ENCODE assay signal across 17 mouse cellular contexts in genomic region chr10:123039936-123040335, GRCm38 (mm10). TPM values are rescaled to one million over a fixed set of nuclear protein-coding genes. Genes with fewer than 3 reads are reported as not detected.
DNase-seq lines count a peak whose midpoint lies in the region; ATAC-seq and TF ChIP-seq lines count a peak whose summit lies in the region.
"Had no signal": no experiment of that assay in that cellular context is flagged by ENCODE, and none has a peak within 500 bp of the region (broad histone marks: within the 10 kb centered on the region; RNA-seq: fewer than 3 reads in every experiment).

No protein-coding gene starts in this region.

- peaks cover 25% of the 10 kb centered on the region for H3K36me3 ChIP-seq in hindbrain, postnatal 0 days (ENCODE audit: insufficient read depth, low read length)
- peaks cover 30% of the 10 kb centered on the region for H3K36me3 ChIP-seq in hindbrain, embryonic 16.5 days (ENCODE audit: control insufficient read depth, insufficient read depth, low read length)
- peaks cover 61% of the 10 kb centered on the region for H3K36me3 ChIP-seq in lung, embryonic 14.5 days (ENCODE audit: insufficient read depth)

- ATAC-seq in hindbrain, postnatal 0 days, result no peak
- no peak for ATAC-seq in hindbrain, embryonic 16.5 days
- ATAC-seq in lung, embryonic 14.5 days (ENCODE audit: insufficient read depth), result no peak

- no peak overlapping the region for H3K9ac ChIP-seq in hindbrain, postnatal 0 days (replicated peaks; ENCODE audit: low read length)
- no peak overlapping the region for H3K9ac ChIP-seq in hindbrain, embryonic 16.5 days (ENCODE audit: low read depth, low read length)
- H3K9ac ChIP-seq in lung, embryonic 14.5 days, result no peak overlapping the region
- H3K9ac ChIP-seq: embryonic facial prominence, embryonic 13.5 days; heart, embryonic 15.5 days; hindbrain, embryonic 13.5 days had no signal

- no peaks in the 10 kb centered on the region for H3K27me3 ChIP-seq in hindbrain, postnatal 0 days (ENCODE audit: insufficient read depth, low read length)
- H3K27me3 ChIP-seq in hindbrain, embryonic 16.5 days (replicated peaks; ENCODE audit: control insufficient read depth, insufficient read depth, low read length), result no peaks in the 10 kb centered on the region
- no peaks in the 10 kb centered on the region for H3K27me3 ChIP-seq in lung, embryonic 14.5 days (ENCODE audit: insufficient read depth, low read length)
- H3K27me3 ChIP-seq: CH12.LX; embryonic facial prominence, embryonic 13.5 days; heart, embryonic 15.5 days; hindbrain, embryonic 13.5 days had no signal

- H3K4me1 ChIP-seq in hindbrain, postnatal 0 days (ENCODE audit: insufficient read depth, low read length), result no peaks in the 10 kb centered on the region
- H3K4me1 ChIP-seq in hindbrain, embryonic 16.5 days (ENCODE audit: control insufficient read depth, insufficient read depth, low read depth, low read length), result no peaks in the 10 kb centered on the region
- H3K4me1 ChIP-seq in lung, embryonic 14.5 days (ENCODE audit: insufficient read depth), result no peaks in the 10 kb centered on the region
- H3K4me1 ChIP-seq: embryonic facial prominence, embryonic 13.5 days; heart, embryonic 15.5 days; hindbrain, embryonic 13.5 days; midbrain, embryonic 10.5 days had no signal

- H3K27ac ChIP-seq in hindbrain, postnatal 0 days, result no peak overlapping the region
- H3K27ac ChIP-seq in hindbrain, embryonic 16.5 days (ENCODE audit: low read depth, low read length), result no peak overlapping the region
- no peak overlapping the region for H3K27ac ChIP-seq in lung, embryonic 14.5 days (ENCODE audit: low read depth)
- H3K27ac ChIP-seq: embryonic facial prominence, embryonic 13.5 days; heart, embryonic 15.5 days; hindbrain, embryonic 13.5 days; midbrain, embryonic 10.5 days had no signal

- peak; percentile 23 for DNase-seq in embryo, embryonic 10.5 days (ENCODE audit: low spot score)
- no peak for DNase-seq in embryo, embryonic 10 days (ENCODE audit: low spot score)
- peak; percentile 57 for DNase-seq in hindbrain, postnatal 0 days (ENCODE audit: low spot score)
- peak; percentile 58 for DNase-seq in lung, embryonic 14.5 days
- no peak for DNase-seq in lung, postnatal 36 days
- DNase-seq in brain, embryonic 14.5 days (ENCODE audit: low read depth), result peak; percentile 37
- no peak for DNase-seq in right cerebral cortex, postnatal 14 days
- DNase-seq: adrenal gland, postnatal 14 days; cerebellum, adult 9-11 months; kidney, adult 9 months; thymus, adult 2 months had no signal

- WGBS in hindbrain, postnatal 0 days, result 57% methylated on average over 2 of the region's 2 CpGs
- WGBS in hindbrain, embryonic 16.5 days, result 47% methylated on average over 2 of the region's 2 CpGs
- 52% methylated on average over 2 of the region's 2 CpGs for WGBS in lung, embryonic 14.5 days

- H3K4me2 ChIP-seq in hindbrain, postnatal 0 days (ENCODE audit: low read depth, low read length), result no peak overlapping the region
- H3K4me2 ChIP-seq in hindbrain, embryonic 16.5 days (ENCODE audit: low read length), result no peak overlapping the region
- no peak overlapping the region for H3K4me2 ChIP-seq in lung, embryonic 14.5 days
- H3K4me2 ChIP-seq: embryonic facial prominence, embryonic 13.5 days; heart, embryonic 15.5 days; hindbrain, embryonic 13.5 days had no signal

- no peak overlapping the region for H3K4me3 ChIP-seq in hindbrain, postnatal 0 days (ENCODE audit: low read length)
- H3K4me3 ChIP-seq in hindbrain, embryonic 16.5 days (ENCODE audit: low read length), result no peak overlapping the region
- no peak overlapping the region for H3K4me3 ChIP-seq in lung, embryonic 14.5 days (ENCODE audit: low read depth, low read length)
- H3K4me3 ChIP-seq: embryonic facial prominence, embryonic 13.5 days; heart, embryonic 15.5 days; hindbrain, embryonic 13.5 days; midbrain, embryonic 10.5 days had no signal

- no peak for TF ChIP-seq POLR2A in brain, embryonic 14.5 days (IDR thresholded peaks at IDR 0.05; ENCODE audit: borderline replicate concordance, extremely low read depth, insufficient read depth, insufficient read length, poor library complexity, severe bottlenecking)

- H3K9me3 ChIP-seq in hindbrain, postnatal 0 days (ENCODE audit: low read length), result no peaks in the 10 kb centered on the region
- H3K9me3 ChIP-seq in hindbrain, embryonic 16.5 days (ENCODE audit: control insufficient read depth, low read length), result no peaks in the 10 kb centered on the region
- H3K9me3 ChIP-seq in lung, embryonic 14.5 days (ENCODE audit: low read depth, low read length), result no peaks in the 10 kb centered on the region
- H3K9me3 ChIP-seq: embryonic facial prominence, embryonic 13.5 days; heart, embryonic 15.5 days; hindbrain, embryonic 13.5 days; midbrain, embryonic 10.5 days had no signal

- peak; percentile 56 for TF ChIP-seq CTCF in hindbrain, postnatal 0 days (IDR thresholded peaks at IDR 0.05; ENCODE audit: low read depth)
- peak; percentile 37 for TF ChIP-seq CTCF in lung, embryonic 14.5 days (IDR thresholded peaks at IDR 0.05; ENCODE audit: low read depth)
- no peak for TF ChIP-seq CTCF in brain, embryonic 14.5 days (IDR thresholded peaks at IDR 0.05; ENCODE audit: borderline replicate concordance, extremely low read depth, insufficient read depth, insufficient read length)

RNA-seq across cellular contexts. Expression of gene Mon2, which starts 36.4 kb away (rescaled TPM):
- total RNA-seq in hindbrain, postnatal 0 days (2014; rRNA removed), result 62.4 and 64.7 TPM in 2 replicates
- polyA plus RNA-seq in hindbrain, postnatal 0 days (2015; fragmentation: Nextera tagmentation; extraction: Ambion mirVana), result 15.9 and 16.7 TPM in 2 replicates
- polyA plus RNA-seq in hindbrain, embryonic 16.5 days (2015; fragmentation: Nextera tagmentation; extraction: Ambion mirVana), result 15.1 and 24.3 TPM in 2 replicates
- 35.0 and 37.3 TPM in 2 replicates for polyA plus RNA-seq in lung, embryonic 14.5 days (2014; fragmentation: Nextera tagmentation; extraction: Ambion mirVana)
- 53.6 and 55.9 TPM in 2 replicates for polyA plus RNA-seq in brain, embryonic 14.5 days (2012; rRNA removed)

Comparison
In these comparisons a context has a peak if more than half of its experiments do, and no peak if none do; other contexts are left out.
1. DNase-seq: peak in embryo, embryonic 10.5 days (single experiment), hindbrain, postnatal 0 days (single experiment), lung, embryonic 14.5 days (single experiment) and brain, embryonic 14.5 days (single experiment); none in embryo, embryonic 10 days (single experiment), lung, postnatal 36 days (single experiment) and right cerebral cortex, postnatal 14 days (single experiment).